In the genomic region with DNA sequence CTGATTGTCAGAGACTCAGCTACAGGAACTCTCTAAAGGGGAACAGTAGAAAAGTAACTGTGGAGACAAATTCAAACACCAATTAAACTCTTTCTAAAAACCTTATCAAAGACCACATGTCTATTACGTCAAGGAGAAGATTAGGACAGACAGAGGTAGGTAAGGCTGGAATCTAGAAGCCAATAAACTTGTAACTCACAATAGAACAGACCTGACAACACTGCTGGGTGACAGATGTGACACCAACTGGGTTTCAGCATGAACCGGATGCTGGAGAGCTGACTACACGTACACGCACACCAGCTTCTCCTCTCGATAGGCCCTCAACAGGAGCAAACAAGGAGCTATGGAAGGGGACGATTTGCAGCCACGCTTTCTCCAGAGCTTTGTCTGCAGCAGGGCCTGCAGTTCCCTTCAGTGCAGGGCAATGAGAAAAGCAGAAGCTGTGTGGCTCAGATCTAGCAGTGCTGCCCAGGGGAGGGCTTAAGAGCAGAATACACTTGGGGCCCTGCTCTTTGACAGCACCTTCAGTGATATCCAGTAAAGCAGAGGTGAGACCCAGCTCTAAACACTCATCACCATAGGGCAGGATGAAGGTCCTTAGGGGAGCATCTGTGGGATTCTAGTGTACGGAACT, we compare ENCODE assay signal across 17 mouse cellular contexts. TPM values are rescaled to one million over a fixed set of nuclear protein-coding genes. Genes with fewer than 3 reads are reported as not detected.
DNase-seq lines count a peak whose midpoint lies in the region; ATAC-seq and TF ChIP-seq lines count a peak whose summit lies in the region.
"Had no signal": no experiment of that assay in that cellular context is flagged by ENCODE, and none has a peak within 500 bp of the region (broad histone marks: within the 10 kb centered on the region; RNA-seq: fewer than 3 reads in every experiment).

No protein-coding gene starts in this region.

- TF ChIP-seq EP300 in MEL (IDR thresholded peaks at IDR 0.05; ENCODE audit: low read depth in 1 of 2, low read length in 2 of 2), result no peak

- 72% methylated on average over 8 of the region's 8 CpGs for WGBS in hindbrain, embryonic 13.5 days
- WGBS in hindbrain, embryonic 10.5 days, result 83% methylated on average over 8 of the region's 8 CpGs
- WGBS in heart, embryonic 12.5 days, result 36% methylated on average over 8 of the region's 8 CpGs

- TF ChIP-seq RAD21 in MEL (IDR thresholded peaks at IDR 0.05; ENCODE audit: low read depth, low read length), result no peak

- no peak for ATAC-seq in hindbrain, embryonic 13.5 days (ENCODE audit: low FRiP score)
- ATAC-seq in heart, embryonic 12.5 days (ENCODE audit: insufficient number of reproducible peaks, low FRiP score), result no peak
- ATAC-seq in hematopoietic stem cell, adult 5-6 weeks (replicated peaks in 1 of 2; ENCODE audit: insufficient read depth in 1 of 2, low FRiP score in 2 of 2, low TSS enrichment in 1 of 2, low read depth in 1 of 2, poor library complexity in 2 of 2, severe bottlenecking in 2 of 2), result 0 out of 4 replicates have a peak, but pooled peaks have one; percentile 17 to 36

- H3K27ac ChIP-seq in hindbrain, embryonic 13.5 days, result peak overlapping the region; percentile 53; the same call in 1 of the 2 replicates
- H3K27ac ChIP-seq in hindbrain, embryonic 10.5 days, result no peak overlapping the region
- H3K27ac ChIP-seq in MEL (ENCODE audit: control insufficient read depth, low read depth, low read length), result no peak overlapping the region; the same call in 1 of the 2 replicates
- peak overlapping the region; percentile 32; the same call in 1 of the 2 replicates for H3K27ac ChIP-seq in heart, embryonic 12.5 days (ENCODE audit: poor library complexity, severe bottlenecking)

- no peaks in the 10 kb centered on the region for H3K27me3 ChIP-seq in hindbrain, embryonic 13.5 days
- no peaks in the 10 kb centered on the region for H3K27me3 ChIP-seq in hindbrain, embryonic 10.5 days (ENCODE audit: insufficient read depth, poor library complexity, severe bottlenecking)
- no peaks in the 10 kb centered on the region for H3K27me3 ChIP-seq in MEL (ENCODE audit: control insufficient read depth in 1 of 2, insufficient read depth in 2 of 2, low read length in 2 of 2)
- H3K27me3 ChIP-seq in heart, embryonic 12.5 days (replicated peaks), result no peaks in the 10 kb centered on the region
- H3K27me3 ChIP-seq: hindbrain, embryonic 15.5 days had no signal

- peaks cover 20% of the 10 kb centered on the region for H3K4me1 ChIP-seq in hindbrain, embryonic 13.5 days (replicated peaks)
- no peaks in the 10 kb centered on the region for H3K4me1 ChIP-seq in hindbrain, embryonic 10.5 days (replicated peaks)
- H3K4me1 ChIP-seq in MEL (ENCODE audit: control insufficient read depth in 1 of 2, insufficient read depth in 2 of 2, low read length in 2 of 2), result peaks cover 0 to 5% of the 10 kb centered on the region in 2 experiments; a peak in 2 of 4 replicates
- peaks cover 20% of the 10 kb centered on the region for H3K4me1 ChIP-seq in heart, embryonic 12.5 days (replicated peaks)

- no peaks in the 10 kb centered on the region; the same call in 1 of the 2 replicates for H3K36me3 ChIP-seq in hindbrain, embryonic 13.5 days
- no peaks in the 10 kb centered on the region for H3K36me3 ChIP-seq in hindbrain, embryonic 10.5 days
- H3K36me3 ChIP-seq in MEL (ENCODE audit: control insufficient read depth in 1 of 2, insufficient read depth in 2 of 2, low read length in 2 of 2), result peaks cover 0 to 6% of the 10 kb centered on the region in 2 experiments; a peak in 2 of 4 replicates
- no peaks in the 10 kb centered on the region for H3K36me3 ChIP-seq in heart, embryonic 12.5 days
- H3K36me3 ChIP-seq: hindbrain, embryonic 15.5 days had no signal

- no peak for TF ChIP-seq POLR2A in MEL (IDR thresholded peaks at IDR 0.05; ENCODE audit: control insufficient read depth in 1 of 2, insufficient read depth in 1 of 2, low read depth in 1 of 2, low read length in 2 of 2, poor library complexity in 1 of 2)

- no peak overlapping the region for H3K4me3 ChIP-seq in hindbrain, embryonic 13.5 days
- no peak overlapping the region for H3K4me3 ChIP-seq in hindbrain, embryonic 10.5 days
- no peak overlapping the region for H3K4me3 ChIP-seq in MEL (ENCODE audit: control insufficient read depth in 1 of 2, insufficient read depth in 1 of 2, low read depth in 2 of 2, low read length in 2 of 2)
- H3K4me3 ChIP-seq in heart, embryonic 12.5 days, result no peak overlapping the region
- H3K4me3 ChIP-seq: hindbrain, embryonic 15.5 days had no signal

- no peaks in the 10 kb centered on the region for H3K79me2 ChIP-seq in MEL (ENCODE audit: control insufficient read depth, insufficient read depth, low read length, poor library complexity)

- peak overlapping the region; percentile 2; the same call in 1 of the 2 replicates for H3K9ac ChIP-seq in hindbrain, embryonic 13.5 days
- no peak overlapping the region for H3K9ac ChIP-seq in MEL (ENCODE audit: control insufficient read depth, low read depth, low read length, poor library complexity, severe bottlenecking)
- no peak overlapping the region for H3K9ac ChIP-seq in heart, embryonic 12.5 days
- H3K9ac ChIP-seq: hindbrain, embryonic 15.5 days; lung, embryonic 14.5 days had no signal

- DNase-seq in hindbrain, embryonic 10.5 days (ENCODE audit: low spot score), result no peak
- peak; percentile 77 for DNase-seq in MEL (ENCODE audit: low read depth, low spot score)
- no peak for DNase-seq in cerebellum, adult 9-11 months
- DNase-seq in cerebellum, adult 18-20 months, result no peak
- no peak for DNase-seq in embryo, embryonic 10.5 days (ENCODE audit: low spot score)
- DNase-seq: cerebellum, adult 11-12 months; gastrocnemius, postnatal 14 days; kidney, adult 11 months; kidney, postnatal 10 days; layer of hippocampus, adult 9-11 months; lung, embryonic 14.5 days; retina, postnatal 1 day had no signal

- no peak for TF ChIP-seq CTCF in MEL (IDR thresholded peaks at IDR 0.05 in 2 of 3, conservative IDR thresholded peaks at IDR 0.05 in 1 of 3; ENCODE audit: control insufficient read depth in 1 of 3, insufficient read depth in 1 of 3, low read depth in 2 of 3, low read length in 3 of 3, poor library complexity in 1 of 3, severe bottlenecking in 1 of 3)

- H3K9me3 ChIP-seq in hindbrain, embryonic 13.5 days, result no peaks in the 10 kb centered on the region
- no peaks in the 10 kb centered on the region for H3K9me3 ChIP-seq in hindbrain, embryonic 10.5 days
- no peaks in the 10 kb centered on the region for H3K9me3 ChIP-seq in MEL (replicated peaks; ENCODE audit: insufficient read depth, low read length)
- H3K9me3 ChIP-seq in heart, embryonic 12.5 days (replicated peaks), result no peaks in the 10 kb centered on the region
- H3K9me3 ChIP-seq: hindbrain, embryonic 15.5 days had no signal

- no peak overlapping the region for H3K4me2 ChIP-seq in hindbrain, embryonic 13.5 days
- H3K4me2 ChIP-seq in heart, embryonic 12.5 days, result 0 out of 2 replicates have a peak overlapping the region, but pooled peaks have one; percentile 26
- H3K4me2 ChIP-seq: liver, embryonic 11.5 days; lung, embryonic 14.5 days had no signal

TF ChIP-seq in MEL, 35 proteins besides CTCF, POLR2A, EP300 and RAD21:
- TF ChIP-seq MYB (IDR thresholded peaks at IDR 0.05; ENCODE audit: low read depth, low read length) (no peak), GATA1 (IDR thresholded peaks at IDR 0.05; ENCODE audit: low read depth, low read length) (peak; percentile 78), ZNF384 (IDR thresholded peaks at IDR 0.05; ENCODE audit: low read depth, low read length) (no peak), USF1 (IDR thresholded peaks at IDR 0.05; ENCODE audit: low read depth, low read length) (peak; percentile 78), KAT2A (conservative IDR thresholded peaks at IDR 0.05; ENCODE audit: low read depth, low read length) (no peak), USF2 (IDR thresholded peaks at IDR 0.05; ENCODE audit: borderline replicate concordance in 1 of 2, insufficient read depth in 1 of 2, low read depth in 1 of 2, low read length in 2 of 2) (peak in 1 of 2 experiments; percentile 19; a peak in 1 of 4 replicates), SIN3A (IDR thresholded peaks at IDR 0.05; ENCODE audit: low read length) (no peak), SMC3 (IDR thresholded peaks at IDR 0.05; ENCODE audit: low read depth, low read length) (no peak), ELF1 (IDR thresholded peaks at IDR 0.05; ENCODE audit: low read depth, low read length) (no peak), MYC (IDR thresholded peaks at IDR 0.05; ENCODE audit: low read depth, low read length) (no peak), MAZ (IDR thresholded peaks at IDR 0.05; ENCODE audit: low read depth, low read length) (no peak), JUND (IDR thresholded peaks at IDR 0.05; ENCODE audit: low read depth, low read length) (no peak)
TF ChIP-seq in MEL: peak in this region for 3.

RNA-seq across cellular contexts. Expression of a gene that starts 39.5 kb away (rescaled TPM):
- 5.1 and 6.8 TPM in 2 replicates for polyA plus RNA-seq in hindbrain, embryonic 13.5 days (2015; fragmentation: Nextera tagmentation; extraction: Ambion mirVana)
- 0.71 and 0.77 TPM in 2 replicates for polyA plus RNA-seq in hindbrain, embryonic 10.5 days (2016; fragmentation: Nextera tagmentation; extraction: Ambion mirVana)
- not detected in 2 replicates for total RNA-seq in MEL (2012; rRNA removed)
- under 1 TPM in 1 of 2 experiments, not detected in 1; 0.14 TPM for polyA plus RNA-seq in MEL (2012; ENCODE audit: insufficient read depth in 1 of 2, insufficient read length in 2 of 2, low read depth in 1 of 2, low replicate concordance in 2 of 2, missing spikeins in 1 of 2)
- 0.36 and 0.56 TPM in 2 replicates for polyA plus RNA-seq in heart, embryonic 12.5 days (2016; fragmentation: Nextera tagmentation; extraction: Ambion mirVana)
- total RNA-seq in hematopoietic stem cell, adult 5-6 weeks (2017), result not detected in 2 replicates

Comparison
In these comparisons a context has a peak if more than half of its experiments do, and no peak if none do; other contexts are left out.
1. H3K27ac ChIP-seq: peak in hindbrain, embryonic 13.5 days (single experiment) and heart, embryonic 12.5 days (single experiment); none in hindbrain, embryonic 10.5 days (single experiment) and MEL (single experiment).
2. ATAC-seq: peak in hematopoietic stem cell, adult 5-6 weeks (2 of 2); none in hindbrain, embryonic 13.5 days (single experiment) and heart, embryonic 12.5 days (single experiment).